Mouse (Mus musculus) hindbrain, embryonic 11.5 days (tissue): Measurements from ENCODE around the gene Wdr59. TPM values are rescaled to one million over a fixed set of nuclear protein-coding genes. Genes with fewer than 3 reads are reported as not detected.
"Not testable (repeated sequence)": the region's sequence is repeated elsewhere in the genome, so short reads cannot be mapped to it uniquely, and the experiment has no call there.

ENCODE experiments used
- ATAC-seq: fragments of 200-750 bp; cut with Nextera tagmentation; 2 replicates; pipeline ENCODE4 v1.8.0; 2017; ENCODE audit warnings: mild to moderate bottlenecking, moderate TSS enrichment, moderate library complexity; ENCODE audit not compliant: low FRiP score
- DNase-seq: peaks from one replicate; pipeline ENCODE4 v3.0.0-alpha.2; 2015; ENCODE audit warnings: low spot score
- H3K27ac ChIP-seq: fragments of 300-500 bp; sonication (generic); 2 replicates; pipeline ENCODE4 v1.5.1; 2014; ENCODE audit warnings: mild to moderate bottlenecking, low read depth, low read length
- H3K27me3 ChIP-seq: fragments of 300-500 bp; sonication (generic); 2 replicates; pipeline ENCODE4 v1.6.1; 2014; ENCODE audit warnings: mild to moderate bottlenecking, low read length, moderate library complexity, mixed read lengths; ENCODE audit not compliant: control insufficient read depth, insufficient read depth
- H3K36me3 ChIP-seq: fragments of 300-500 bp; sonication (generic); 2 replicates; pipeline ENCODE4 v1.6.1; 2014; ENCODE audit warnings: mild to moderate bottlenecking, low read length, moderate library complexity, mixed read lengths; ENCODE audit not compliant: control insufficient read depth, insufficient read depth
- H3K4me1 ChIP-seq: fragments of 300-500 bp; sonication (generic); replicated peaks from 2 replicates; pipeline ENCODE4 v1.6.1; 2014; ENCODE audit warnings: low read length, mixed read lengths; ENCODE audit not compliant: control insufficient read depth, insufficient read depth
- H3K4me2 ChIP-seq: fragments of 300-500 bp; sonication (generic); replicated peaks from 2 replicates; pipeline ENCODE4 v1.6.1; 2014; ENCODE audit warnings: mild to moderate bottlenecking, low read depth, low read length
- H3K4me3 ChIP-seq: fragments of 300-500 bp; sonication (generic); 2 replicates; pipeline ENCODE4 v1.5.1; 2014; ENCODE audit warnings: low read depth, low read length
- H3K9ac ChIP-seq: fragments of 300-500 bp; sonication (generic); 2 replicates; pipeline ENCODE4 v1.6.1; 2014; ENCODE audit warnings: low read depth, low read length
- H3K9me3 ChIP-seq: fragments of 300-500 bp; sonication (generic); 2 replicates; pipeline ENCODE4 v1.6.1; 2016; ENCODE audit warnings: low read length; ENCODE audit not compliant: control insufficient read depth
- WGBS: fragments of 180-500 bp; shearing (Covaris S2); extraction: QIAGEN DNeasy Blood & Tissue Kit; methylation state at CpG from one replicate; pipeline ENCODE4 v1.1.7; 2014; 5-methylcytosine and 5-hydroxymethylcytosine counted together
- polyA plus RNA-seq: library from polyadenylated mRNA; unstranded; fragments of >200 nt; fragmentation: Nextera tagmentation; extraction: Ambion mirVana; gene quantifications from 2 replicates; pipeline ENCODE4 v1.2.1, GENCODE M21; 2014

Gene Wdr59
- polyA plus RNA-seq, 1 experiment from 2014 or later: 4.6 TPM

- H3K27me3 ChIP-seq: no peaks in the 10 kb centered on the region
- no peaks in the 10 kb centered on the region for H3K4me1 ChIP-seq
- no peak overlapping the region for H3K4me3 ChIP-seq
- H3K9me3 ChIP-seq: no peaks in the 10 kb centered on the region
- H3K27ac ChIP-seq: no peak overlapping the region
- no peaks in the 10 kb centered on the region for H3K36me3 ChIP-seq
- no peak overlapping the region for H3K4me2 ChIP-seq
- H3K9ac ChIP-seq: no peak overlapping the region
- DNase-seq (no peak), ATAC-seq (no peak)
- WGBS: 84% methylated on average over 8 of the region's 8 CpGs
Observed at GRCm38 (mm10) chr8:111513446-111513845, 8.4 kb downstream of the Wdr59 start.

- Histone ChIP-seq H3K27ac (no peak overlapping the region), H3K9me3 (no peaks in the 10 kb centered on the region), H3K4me2 (no peak overlapping the region), H3K4me1 (no peaks in the 10 kb centered on the region), H3K27me3 (no peaks in the 10 kb centered on the region), H3K4me3 (no peak overlapping the region), H3K9ac (no peak overlapping the region), H3K36me3 (no peaks in the 10 kb centered on the region)
- no peak for ATAC-seq
- WGBS: 84% methylated on average over 7 of the region's 7 CpGs
- DNase-seq: no peak
Observed at GRCm38 (mm10) chr8:111512941-111513340, 9.0 kb downstream of the Wdr59 start.

DNA sequence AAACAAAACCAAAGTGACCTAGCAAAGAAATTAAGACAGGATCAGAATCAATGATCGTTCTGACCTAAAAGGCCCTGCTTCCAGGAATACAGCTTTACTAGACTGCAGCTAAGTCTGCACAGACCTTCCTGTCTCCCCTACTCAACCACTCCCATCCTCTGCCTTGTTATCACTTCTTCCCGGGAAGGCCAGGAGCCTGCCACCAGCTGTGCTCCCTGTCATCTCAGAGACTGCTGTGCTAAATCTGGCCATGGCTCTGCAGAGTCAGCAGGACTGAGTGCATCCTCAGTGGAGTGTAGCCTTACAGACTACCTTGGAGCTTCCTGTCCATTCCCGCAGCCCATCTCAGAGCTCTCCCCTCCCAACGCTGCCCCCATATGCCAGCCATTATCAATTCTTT lies 11.5 kb downstream of the Wdr59 start:
- H3K36me3 ChIP-seq: no peaks in the 10 kb centered on the region
- H3K4me1 ChIP-seq: no peaks in the 10 kb centered on the region
- no peak overlapping the region for H3K27ac ChIP-seq
- no peaks in the 10 kb centered on the region for H3K9me3 ChIP-seq
- no peak overlapping the region for H3K9ac ChIP-seq
- no peaks in the 10 kb centered on the region for H3K27me3 ChIP-seq
- 69% methylated on average over 4 of the region's 4 CpGs for WGBS
- ATAC-seq: no peak
- H3K4me3 ChIP-seq: no peak overlapping the region
- no peak for DNase-seq
- H3K4me2 ChIP-seq: no peak overlapping the region

DNA sequence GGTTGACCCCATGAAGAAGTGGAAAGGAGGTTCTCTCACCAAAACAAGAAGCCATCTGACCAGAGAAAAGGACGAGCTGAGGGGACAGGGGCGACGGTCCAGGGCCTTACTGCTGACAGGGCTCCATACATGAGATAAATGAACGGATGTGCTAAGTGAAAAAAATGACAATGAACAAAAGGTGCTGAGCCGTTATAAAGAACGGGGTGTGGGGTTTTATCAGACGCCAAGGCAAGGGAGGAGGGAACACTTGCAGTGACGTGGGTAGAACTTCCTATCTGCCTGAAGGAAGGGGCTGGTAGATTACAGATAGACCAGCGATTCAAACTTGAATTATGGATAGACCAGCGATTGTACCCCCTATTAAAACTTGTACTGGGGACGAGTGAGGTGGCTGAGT lies 12.6 kb downstream of the Wdr59 start:
- H3K36me3 ChIP-seq: no peaks in the 10 kb centered on the region
- no peak overlapping the region for H3K27ac ChIP-seq
- H3K27me3 ChIP-seq: no peaks in the 10 kb centered on the region
- H3K9ac ChIP-seq: no peak overlapping the region
- no peak overlapping the region for H3K4me3 ChIP-seq
- ATAC-seq (no peak), DNase-seq (no peak)
- WGBS: 92% methylated on average over 11 of the region's 11 CpGs
- H3K4me2 ChIP-seq: no peak overlapping the region
- no peaks in the 10 kb centered on the region for H3K4me1 ChIP-seq
- no peaks in the 10 kb centered on the region for H3K9me3 ChIP-seq

GRCm38 (mm10) chr8:111508566-111508965 lies 13.3 kb downstream of the Wdr59 start:
- 55% methylated on average over 2 of the region's 2 CpGs for WGBS
- H3K9ac ChIP-seq: no peak overlapping the region
- H3K27ac ChIP-seq: no peak overlapping the region
- no peak for ATAC-seq
- no peak overlapping the region for H3K4me3 ChIP-seq
- H3K27me3 ChIP-seq: no peaks in the 10 kb centered on the region
- no peak overlapping the region for H3K4me2 ChIP-seq
- no peaks in the 10 kb centered on the region for H3K4me1 ChIP-seq
- H3K36me3 ChIP-seq: no peaks in the 10 kb centered on the region
- no peak for DNase-seq
- H3K9me3 ChIP-seq: no peaks in the 10 kb centered on the region

GRCm38 (mm10) chr8:111501724-111502464 lies 20.0 kb downstream of the Wdr59 start:
- WGBS: 72% methylated on average over 11 of the region's 11 CpGs
- no peak overlapping the region for H3K27ac ChIP-seq
- H3K4me1 ChIP-seq: no peaks in the 10 kb centered on the region
- no peaks in the 10 kb centered on the region for H3K36me3 ChIP-seq
- no peak overlapping the region for H3K9ac ChIP-seq
- DNase-seq (no peak), ATAC-seq (no peak)
- H3K9me3 ChIP-seq: no peaks in the 10 kb centered on the region
- no peak overlapping the region for H3K4me3 ChIP-seq
- H3K4me2 ChIP-seq: no peak overlapping the region
- no peaks in the 10 kb centered on the region for H3K27me3 ChIP-seq

DNA sequence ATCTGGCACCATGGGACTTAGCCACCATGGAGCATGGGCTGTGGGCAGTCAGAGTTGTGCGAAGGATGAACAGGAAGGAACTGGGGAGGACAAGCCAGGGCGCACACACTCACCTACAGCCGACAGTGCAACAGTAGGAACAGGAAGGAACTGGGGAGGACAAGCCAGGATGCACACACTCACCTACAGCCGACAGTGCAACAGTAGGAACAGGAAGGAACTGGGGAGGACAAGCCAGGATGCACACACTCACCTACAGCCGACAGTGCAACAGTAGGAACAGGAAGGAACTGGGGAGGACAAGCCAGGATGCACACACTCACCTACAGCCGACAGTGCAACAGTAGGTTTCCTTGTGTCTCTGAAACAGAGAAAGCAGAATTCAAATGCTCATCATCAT lies 23.6 kb downstream of the Wdr59 start:
- not testable (repeated sequence) for H3K36me3 ChIP-seq, H3K9ac ChIP-seq, H3K27me3 ChIP-seq, H3K4me2 ChIP-seq, ATAC-seq, H3K4me3 ChIP-seq, H3K4me1 ChIP-seq, H3K27ac ChIP-seq, DNase-seq, H3K9me3 ChIP-seq
- 88% methylated on average over 4 of the region's 6 CpGs for WGBS

DNA sequence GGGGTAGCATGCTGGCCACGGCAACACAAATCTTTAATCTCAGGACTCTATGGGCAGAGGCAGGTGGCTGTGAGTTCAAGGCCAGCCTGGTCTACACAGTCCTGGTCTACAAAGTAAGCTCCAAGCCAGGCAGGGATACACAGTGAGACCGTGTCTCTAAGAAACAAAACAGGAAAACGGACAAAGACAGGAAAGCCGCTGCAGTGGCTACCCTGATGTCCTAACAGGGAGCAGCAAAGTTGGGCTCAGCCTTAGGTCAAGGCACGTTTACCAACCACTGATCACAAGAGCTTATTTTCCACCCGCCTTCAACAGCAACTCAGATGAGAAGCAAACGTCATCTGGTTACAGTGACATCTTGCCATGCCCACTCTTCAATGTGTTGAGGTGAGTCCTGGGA lies 25.6 kb downstream of the Wdr59 start:
- ATAC-seq: no peak
- Histone ChIP-seq H3K4me3 (no peak overlapping the region), H3K9ac (no peak overlapping the region), H3K27me3 (no peaks in the 10 kb centered on the region), H3K4me2 (no peak overlapping the region), H3K36me3 (no peaks in the 10 kb centered on the region), H3K27ac (no peak overlapping the region), H3K9me3 (no peaks in the 10 kb centered on the region), H3K4me1 (no peaks in the 10 kb centered on the region)
- no peak for DNase-seq
- WGBS: 90% methylated on average over 7 of the region's 7 CpGs

GRCm38 (mm10) chr8:111493176-111493575 lies 28.7 kb downstream of the Wdr59 start:
- no peak overlapping the region for H3K27ac ChIP-seq
- no peak overlapping the region for H3K4me3 ChIP-seq
- 98% methylated on average over 3 of the region's 3 CpGs for WGBS
- no peaks in the 10 kb centered on the region for H3K36me3 ChIP-seq
- no peak overlapping the region for H3K4me2 ChIP-seq
- ATAC-seq: no peak
- H3K4me1 ChIP-seq: no peaks in the 10 kb centered on the region
- no peak for DNase-seq
- H3K9me3 ChIP-seq: no peaks in the 10 kb centered on the region
- H3K9ac ChIP-seq: no peak overlapping the region
- H3K27me3 ChIP-seq: no peaks in the 10 kb centered on the region
